Mouse (Mus musculus) liver, embryonic 14.5 days (tissue): ENCODE data around the gene Dgat2.

Source experiments
- CTCF ChIP-seq: IDR thresholded peaks from 2 replicates; pipeline ENCODE4 v1.5.1; 2016; ENCODE audit warnings: antibody characterized with exemption, low read depth, control low read depth
- EP300 ChIP-seq: IDR thresholded peaks from 2 replicates; pipeline ENCODE4 v1.6.1; 2016; ENCODE audit warnings: antibody characterized with exemption, low read depth

DNA sequence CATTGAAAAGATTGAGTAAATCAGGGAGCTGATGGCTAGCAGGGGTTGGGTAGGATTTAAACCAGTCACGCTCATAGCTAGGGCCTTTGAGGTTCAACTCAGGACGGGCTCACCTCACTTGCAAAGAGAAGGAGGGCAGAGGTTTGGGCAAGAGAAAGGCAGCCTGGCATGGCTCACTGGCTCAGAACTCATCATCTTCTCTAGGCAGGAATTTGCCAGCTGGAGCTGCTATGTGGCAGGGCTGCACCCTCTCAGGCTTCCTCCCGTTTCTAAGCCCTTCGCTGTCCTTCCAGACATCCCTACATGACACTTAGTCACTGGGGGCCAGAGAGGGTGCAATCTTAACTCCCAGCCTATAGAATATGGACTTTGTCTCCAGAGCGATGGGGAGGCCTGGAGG lies 4.9 kb upstream of the Dgat2 start:
- TF ChIP-seq EP300 (no peak), CTCF (no peak)
